Mouse (Mus musculus): Measurements from ENCODE around the gene 4930556J24Rik. TPM values are rescaled to one million over a fixed set of nuclear protein-coding genes. Genes with fewer than 3 reads are reported as not detected.
A peak's percentile ranks its signal among the peaks of the same experiment; 100 is the strongest.
"Not testable (repeated sequence)": the region's sequence is repeated elsewhere in the genome, so short reads cannot be mapped to it uniquely, and the experiment has no call there.

4930556J24Rik gene
- total RNA-seq, 2 experiments from 2014 or later, result not detected

- DNase-seq (ENCODE audit: low spot score in 2 of 2), result no peak
- intact Hi-C loops (cut with DNase I), result no loop called here
Observed at GRCm38 (mm10) chr11:3978421-3978820, 1.8 kb upstream of the 4930556J24Rik start.

DNA sequence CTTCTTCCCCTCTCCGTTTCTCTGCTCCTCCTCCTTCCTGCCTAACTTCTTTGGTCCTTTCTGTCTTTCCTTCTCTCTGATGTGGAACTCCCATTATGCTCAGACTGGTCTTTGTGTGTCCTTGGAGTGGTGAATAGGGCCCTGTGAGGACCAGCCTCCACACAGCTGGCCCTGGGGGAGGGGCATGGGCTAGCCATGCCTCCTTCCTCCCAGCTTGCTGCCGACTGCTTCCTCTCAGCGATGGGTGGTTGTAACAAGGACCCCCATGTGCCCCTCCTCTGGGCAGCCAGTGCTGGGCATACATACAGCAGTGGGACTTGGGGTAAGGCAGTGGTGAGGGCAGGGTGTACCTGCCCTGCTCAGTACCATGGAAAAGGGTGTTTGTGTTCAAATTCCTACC is 2.3 kb downstream of the 4930556J24Rik start:
- intact Hi-C loops (cut with DNase I), result no loop called here
- DNase-seq (ENCODE audit: low spot score in 2 of 2), result peak in 1 of 2 experiments; percentile 20

DNA sequence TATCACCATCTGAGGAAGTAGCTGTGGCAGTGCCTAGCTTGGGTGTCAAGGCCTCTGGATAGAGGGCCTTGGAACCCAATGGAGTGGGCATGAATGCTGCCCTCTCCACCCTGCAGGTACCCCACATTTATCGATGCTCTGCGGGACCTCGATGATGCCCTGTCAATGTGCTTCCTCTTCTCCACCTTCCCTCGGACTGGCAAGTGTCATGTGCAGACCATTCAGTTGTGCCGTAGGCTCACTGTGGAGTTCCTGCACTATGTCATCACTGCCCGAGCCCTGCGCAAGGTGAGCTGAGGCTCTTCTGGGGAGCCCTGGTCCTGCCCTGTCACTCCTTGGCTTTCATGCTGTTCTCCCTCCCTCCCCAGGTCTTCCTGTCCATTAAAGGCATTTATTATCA is 3.5 kb downstream of the 4930556J24Rik start:
- no peak for DNase-seq (ENCODE audit: low spot score in 2 of 2)
- intact Hi-C loops (cut with DNase I), result no loop called here

- no peak for DNase-seq (ENCODE audit: low spot score in 2 of 2)
- intact Hi-C loops (cut with DNase I), result no loop called here
Observed at GRCm38 (mm10) chr11:3970361-3970760, 6.2 kb downstream of the 4930556J24Rik start.

- DNase-seq (ENCODE audit: low spot score in 2 of 2), result peak in 1 of 2 experiments; percentile 23
- intact Hi-C loops (cut with DNase I), result no loop called here
Observed at GRCm38 (mm10) chr11:3969837-3970236, 6.7 kb downstream of the 4930556J24Rik start.

DNA sequence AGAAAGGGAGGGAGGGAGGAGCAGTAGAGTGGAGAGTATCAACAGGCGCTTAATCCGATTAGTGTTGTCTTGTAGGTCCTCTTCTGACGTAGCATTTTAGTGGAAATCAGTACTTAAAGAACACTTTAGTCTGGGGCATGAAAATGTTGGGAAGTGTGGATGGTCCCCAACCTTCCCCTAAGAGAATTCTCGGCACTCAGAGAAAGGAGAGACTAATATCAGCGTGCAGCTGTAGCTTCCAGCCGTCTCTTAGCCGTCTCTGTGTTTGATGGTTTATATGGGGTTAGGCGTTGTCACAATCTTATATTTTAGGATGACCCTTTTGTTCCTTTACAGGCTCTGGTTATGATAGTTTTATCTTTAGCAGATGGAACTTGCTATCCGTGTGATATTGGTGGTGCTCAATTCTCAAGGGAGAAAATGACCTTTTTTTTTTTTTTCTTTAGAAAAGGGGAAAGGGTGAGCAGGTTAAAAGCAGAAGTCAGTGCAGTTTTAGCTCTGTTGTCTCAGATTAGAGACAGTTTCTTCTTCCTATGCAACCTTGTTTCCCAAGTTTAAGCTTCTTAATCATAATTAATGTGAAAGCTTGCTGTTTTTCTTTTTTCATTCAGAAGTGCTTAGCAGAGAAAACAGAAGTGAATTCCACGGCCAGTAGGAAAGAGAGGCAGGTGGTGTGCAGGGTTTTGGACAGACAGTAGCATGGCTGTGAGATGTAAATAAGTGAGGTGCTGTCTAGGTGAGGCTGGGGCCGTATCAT is 12.0 kb downstream of the 4930556J24Rik start:
- DNase-seq (ENCODE audit: low spot score in 2 of 2), result no peak
- intact Hi-C loops (cut with DNase I), result loop anchor here (5.0 kb wide), 1 partner anchor 37 kb away; no protein-coding TSS in a partner anchor

DNA sequence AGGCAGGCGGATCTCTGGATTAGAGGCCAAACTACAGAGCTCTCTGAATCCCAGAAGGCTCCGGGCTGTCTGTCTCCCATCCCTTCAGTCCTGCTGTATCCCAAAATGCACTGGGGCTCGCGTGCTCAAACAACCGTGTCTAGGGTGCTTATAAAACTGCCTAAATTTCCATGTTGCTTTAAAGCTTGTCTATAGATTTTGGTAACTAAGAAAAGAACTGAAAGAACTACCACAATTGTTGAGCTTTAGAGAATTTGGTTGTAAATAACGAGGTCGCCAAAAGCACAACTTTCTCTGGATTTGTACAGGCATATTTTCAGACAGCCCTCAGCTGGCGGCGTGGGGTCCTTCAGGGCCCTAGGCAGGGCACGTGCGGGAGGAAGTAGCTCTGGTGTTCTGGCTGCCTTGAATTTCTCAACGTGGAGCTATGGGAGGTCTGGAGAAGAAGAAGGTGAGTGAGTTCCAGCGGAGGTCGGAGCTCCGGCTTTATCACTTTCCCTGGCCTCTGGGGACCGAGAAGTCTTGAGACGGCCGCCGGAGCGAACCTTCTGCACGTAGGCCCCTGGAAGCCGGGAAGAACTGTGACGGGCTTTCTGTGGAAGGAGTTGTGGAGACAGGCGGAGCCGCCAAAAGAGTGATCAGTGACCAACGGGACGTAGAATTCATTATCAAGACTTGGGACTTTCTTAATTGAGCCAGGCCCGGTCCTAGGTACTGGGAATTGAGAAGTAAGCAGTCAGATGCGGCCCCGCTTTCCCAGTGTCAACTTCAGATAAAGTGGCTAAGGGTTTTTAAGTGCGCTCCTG is 12.8 kb downstream of the 4930556J24Rik start, which contains the start of gene Pes1:
Gene Pes1, plus strand, starts transcription at position 366 of the 806 bp plus-strand sequence.
- intact Hi-C loops (cut with DNase I), result loop anchor here (5.0 kb wide), 1 partner anchor 37 kb away; no protein-coding TSS in a partner anchor
- peak; percentile 92 for DNase-seq (ENCODE audit: low spot score in 2 of 2)

DNA sequence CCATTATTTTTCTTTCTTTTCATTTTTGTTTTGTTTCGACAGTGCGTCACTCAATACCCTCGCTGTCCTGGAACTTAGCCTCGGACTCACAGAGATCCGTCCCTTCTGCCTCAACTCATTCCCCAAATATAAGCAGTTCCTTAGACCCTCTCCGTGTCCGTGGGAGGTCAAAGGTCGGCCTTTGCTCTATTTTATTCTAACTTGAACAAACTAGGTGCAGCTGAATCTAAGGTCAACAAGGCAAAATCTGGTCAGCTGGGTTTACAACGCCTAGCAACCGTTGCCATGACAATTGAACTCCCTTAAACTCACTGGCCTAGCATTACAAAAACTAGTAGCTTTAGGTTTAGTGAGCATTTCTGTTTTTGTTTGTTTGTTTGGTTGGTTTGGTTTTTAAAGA is 13.4 kb downstream of the 4930556J24Rik start:
- DNase-seq (ENCODE audit: low spot score in 2 of 2), result no peak
- intact Hi-C loops (cut with DNase I), result loop anchor here (5.0 kb wide), 1 partner anchor 36 kb away; no protein-coding TSS in a partner anchor

DNA sequence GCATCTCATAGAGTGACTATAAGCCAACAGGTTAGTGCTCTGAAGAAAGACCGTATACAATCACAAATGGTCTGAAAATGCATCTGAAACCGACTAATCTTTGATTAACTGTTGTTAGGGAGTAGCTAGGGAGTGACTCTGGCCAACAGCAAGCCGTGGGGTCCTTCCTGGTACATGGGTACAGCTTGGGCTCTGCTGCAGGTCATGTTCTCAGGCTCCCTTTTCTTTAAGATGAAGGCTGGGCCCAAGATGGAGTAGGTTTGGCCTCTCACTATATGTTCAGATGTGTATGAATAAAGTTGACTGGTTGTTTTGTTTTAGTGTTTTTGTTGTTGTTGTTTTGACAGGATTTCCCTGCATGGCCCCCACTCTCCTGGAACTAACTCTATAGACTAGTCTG is 14.8 kb downstream of the 4930556J24Rik start:
- DNase-seq (ENCODE audit: low spot score in 2 of 2), result no peak
- intact Hi-C loops (cut with DNase I), result loop anchor here (5.0 kb wide), 1 partner anchor 34 kb away; no protein-coding TSS in a partner anchor

DNA sequence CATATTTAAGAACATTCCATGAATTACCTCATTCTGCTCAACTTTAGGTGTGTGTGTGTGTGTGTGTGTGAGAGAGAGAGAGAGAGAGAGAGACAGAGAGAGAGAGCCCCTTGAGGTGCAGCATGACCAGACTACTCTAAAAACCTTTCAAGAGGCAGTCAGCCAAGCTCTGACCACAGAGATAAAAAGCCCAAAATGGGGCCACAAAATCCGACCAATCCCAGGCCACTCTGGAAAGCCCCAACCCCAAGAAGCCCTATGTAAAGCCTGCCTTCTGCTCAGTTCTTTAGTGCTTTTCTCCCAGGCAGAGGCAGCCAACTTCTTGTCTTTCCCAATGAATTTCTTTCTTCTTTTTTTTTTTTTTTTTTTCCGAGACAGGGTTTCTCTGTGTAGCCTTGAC is 15.7 kb downstream of the 4930556J24Rik start:
- intact Hi-C loops (cut with DNase I), result loop anchor here (5.0 kb wide), 1 partner anchor 34 kb away; no protein-coding TSS in a partner anchor

DNA sequence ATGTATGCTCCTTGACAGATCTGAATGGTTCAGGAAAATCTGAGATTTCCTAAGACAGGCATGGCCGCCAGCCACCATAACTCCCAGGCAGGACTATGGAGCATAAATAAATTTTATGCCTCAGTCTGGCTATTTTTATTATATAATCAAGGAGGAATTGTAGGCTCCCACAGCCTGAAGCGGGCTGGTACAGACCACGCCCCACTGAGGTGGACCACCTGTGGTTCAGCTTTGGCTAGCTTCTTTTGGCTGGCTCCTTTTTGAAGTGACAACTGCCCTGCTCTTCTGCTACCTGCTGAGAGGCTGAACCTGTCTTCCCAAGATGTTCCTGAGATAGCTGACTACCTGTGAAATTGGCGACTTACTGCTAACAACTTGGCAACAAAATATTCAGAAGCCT is 21.2 kb downstream of the 4930556J24Rik start:
- intact Hi-C loops (cut with DNase I); DNase-seq (ENCODE audit: low spot score in 2 of 2): not testable (repeated sequence)

More for the DNA sequence above, 15.7 kb downstream of the 4930556J24Rik start:
- no peak for DNase-seq (ENCODE audit: low spot score in 2 of 2)

DNA sequence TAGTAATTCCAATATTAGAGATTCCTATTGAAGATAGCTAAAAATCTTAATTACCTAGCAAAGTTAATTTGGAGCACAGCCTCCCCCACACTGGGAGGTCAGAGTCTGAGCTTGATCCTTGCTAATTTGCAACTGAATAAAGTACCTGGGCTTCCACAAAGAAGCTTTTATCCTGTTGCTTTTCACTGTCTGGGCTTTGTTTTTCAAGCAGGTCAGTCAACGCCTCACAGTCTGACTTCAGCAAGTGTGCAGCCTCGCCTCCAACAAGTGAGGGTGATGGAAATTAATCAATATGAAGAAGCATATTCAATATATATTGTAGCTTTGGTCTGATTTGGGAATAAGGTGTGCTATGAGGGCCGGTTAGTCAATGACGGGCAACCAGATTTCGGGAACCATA is 21.7 kb downstream of the 4930556J24Rik start:
- intact Hi-C loops (cut with DNase I); DNase-seq (ENCODE audit: low spot score in 2 of 2): not testable (repeated sequence)

DNA sequence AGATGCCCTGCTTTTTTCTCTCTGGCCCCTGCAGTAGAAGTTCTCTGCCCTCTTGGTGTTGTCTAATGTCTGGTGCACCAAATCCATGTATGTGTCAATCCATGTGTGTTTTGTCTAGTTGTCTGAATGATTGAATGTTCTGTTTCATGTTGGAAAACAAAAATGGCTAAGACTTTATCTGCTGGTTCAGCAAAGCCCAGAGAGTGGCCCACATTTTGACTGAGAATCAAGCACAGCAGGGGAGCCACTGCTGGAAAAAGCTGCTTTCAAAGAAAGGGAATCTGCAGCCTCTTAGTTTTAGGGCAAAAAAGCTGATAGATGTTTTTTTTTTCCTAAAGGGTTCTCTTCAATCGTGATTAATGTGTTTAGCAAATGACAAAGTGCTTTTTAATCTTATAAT is 30.2 kb downstream of the 4930556J24Rik start:
- DNase-seq (ENCODE audit: low spot score in 2 of 2), result no peak
- intact Hi-C loops (cut with DNase I), result no loop called here

DNA sequence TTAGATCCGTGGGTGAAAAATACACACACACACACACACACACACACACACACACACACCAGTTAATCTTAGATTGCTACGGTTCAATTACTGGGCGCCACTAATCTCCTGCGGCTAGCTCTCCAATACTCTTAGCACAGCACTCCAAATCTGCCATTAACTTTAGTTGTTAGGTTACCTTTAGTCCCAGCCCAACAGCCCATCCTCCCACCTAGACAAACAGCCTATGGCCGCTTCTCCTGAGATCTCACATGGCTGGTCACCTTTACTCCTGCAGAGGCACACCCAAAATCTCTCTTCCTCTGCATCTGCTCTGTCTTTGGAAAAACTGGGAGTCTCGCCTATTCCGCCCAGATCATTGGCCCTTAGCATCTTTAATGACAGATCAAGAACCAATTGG is 35.2 kb downstream of the 4930556J24Rik start:
- no peak for DNase-seq (ENCODE audit: low spot score in 2 of 2)
- intact Hi-C loops (cut with DNase I), result no loop called here

GRCm38 (mm10) chr11:3937321-3937874 is 39.2 kb downstream of the 4930556J24Rik start:
- intact Hi-C loops (cut with DNase I), result loop anchor here (10.0 kb wide), 1 partner anchor 473 kb away; no protein-coding TSS in a partner anchor
- no peak for DNase-seq (ENCODE audit: low spot score in 2 of 2)

DNA sequence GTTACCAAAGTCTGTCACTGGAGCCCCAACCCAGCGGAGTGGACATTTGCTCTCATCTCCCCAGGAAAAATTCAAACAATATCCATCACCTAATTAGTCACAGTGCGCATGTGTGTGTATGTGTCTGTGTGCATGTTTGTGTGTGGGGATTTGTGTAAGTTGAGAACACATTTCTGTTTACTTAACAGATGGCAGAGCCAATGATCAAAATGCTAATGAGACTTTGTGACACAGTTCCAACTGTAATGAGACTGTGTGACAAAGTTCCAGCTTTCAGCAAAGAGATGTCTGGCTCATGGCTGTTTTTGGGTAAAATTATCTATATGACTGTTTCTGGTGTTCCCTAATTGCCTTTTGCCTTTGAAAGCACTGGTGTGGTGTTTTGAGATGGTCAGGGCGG is 40.3 kb downstream of the 4930556J24Rik start:
- intact Hi-C loops (cut with DNase I), result loop anchor here (10.0 kb wide), 1 partner anchor 472 kb away; no protein-coding TSS in a partner anchor
- DNase-seq (ENCODE audit: low spot score in 2 of 2), result no peak

GRCm38 (mm10) chr11:3935135-3935534 is 41.4 kb downstream of the 4930556J24Rik start:
- intact Hi-C loops (cut with DNase I), result loop anchor here (10.0 kb wide), 1 partner anchor 470 kb away; no protein-coding TSS in a partner anchor
- DNase-seq (ENCODE audit: low spot score in 2 of 2), result no peak

DNA sequence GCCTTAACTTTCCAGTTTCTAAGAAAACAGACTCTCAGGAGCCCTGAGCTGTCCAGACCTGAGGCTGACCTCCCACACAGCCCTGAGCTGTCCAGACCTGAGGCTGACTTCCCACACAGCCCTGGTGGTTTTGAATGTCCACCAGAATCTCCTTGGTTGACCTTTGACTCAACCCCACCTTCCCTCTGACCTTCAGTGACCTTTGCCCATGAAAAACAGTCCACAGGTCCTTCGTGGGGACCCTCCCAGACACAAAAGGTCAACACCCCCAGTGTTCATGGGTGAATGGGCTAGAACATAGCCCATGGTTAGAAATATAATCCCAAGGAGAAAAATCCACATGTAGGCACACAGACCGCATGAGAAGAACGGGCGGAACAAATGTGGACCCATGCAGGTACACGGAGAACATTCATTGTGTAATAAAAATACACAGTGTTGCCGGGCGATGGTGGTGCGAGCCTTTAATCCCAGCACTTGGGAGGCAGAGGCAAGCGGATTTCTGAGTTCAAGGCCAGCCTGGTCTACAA is 42.8 kb downstream of the 4930556J24Rik start:
- DNase-seq (ENCODE audit: low spot score in 2 of 2), result no peak
- intact Hi-C loops (cut with DNase I), result loop anchor here (10.0 kb wide), 1 partner anchor 469 kb away; no protein-coding TSS in a partner anchor

GRCm38 (mm10) chr11:3931511-3932211 is 44.9 kb downstream of the 4930556J24Rik start, which contains the start of gene Tcn2:
Gene Tcn2 (minus strand): TSS chr11:3932159.
- peak; percentile 57 to 61 for DNase-seq (ENCODE audit: low spot score in 2 of 2)
- intact Hi-C loops (cut with DNase I), result loop anchor here (10.0 kb wide), 1 partner anchor 467 kb away; no protein-coding TSS in a partner anchor

Measured in left cerebral cortex, postnatal 25 days (tissue).